Mouse (Mus musculus): ENCODE results near the gene Rnf220.

DNA sequence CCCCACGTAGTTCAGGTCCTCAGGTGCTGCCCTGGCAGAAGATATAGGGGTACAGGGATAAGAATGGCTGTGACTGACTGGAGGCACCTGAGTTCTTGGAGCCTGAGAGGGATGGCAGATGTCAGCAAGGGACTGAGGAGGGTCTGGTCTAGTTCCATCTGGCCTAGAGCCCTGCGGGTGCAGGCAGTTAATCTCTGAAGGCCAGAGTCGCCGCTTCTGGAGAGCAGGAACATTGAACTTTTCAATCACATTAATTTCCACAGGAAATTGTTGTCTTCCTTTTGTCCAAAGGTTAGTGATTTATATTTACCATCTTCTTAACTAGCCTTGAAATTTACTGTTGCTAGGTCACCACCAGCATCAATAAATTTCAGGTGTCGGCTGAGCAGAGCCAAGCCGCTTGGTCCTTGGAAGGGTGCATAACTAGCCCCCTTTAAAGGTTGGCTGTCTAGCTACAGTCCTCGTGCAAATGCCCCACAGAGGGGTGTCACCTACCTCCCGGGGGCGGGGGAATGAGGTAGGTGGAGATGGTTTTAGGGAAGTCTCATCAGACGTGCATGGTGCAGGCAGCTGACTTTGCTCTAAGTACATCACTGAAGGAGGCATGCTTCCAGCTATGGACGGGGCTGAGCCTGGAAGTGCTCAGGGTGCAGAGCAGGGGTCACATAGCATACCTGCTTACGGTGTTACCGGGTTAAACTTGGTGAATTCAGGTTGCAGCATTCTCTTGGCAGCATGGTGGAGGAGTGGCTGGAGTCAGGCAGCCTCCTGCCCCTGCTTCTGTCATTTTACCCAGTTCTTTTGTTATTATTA, 234.5 kb downstream of the Rnf220 start:
- TF ChIP-seq CTCF (IDR thresholded peaks at IDR 0.05; ENCODE audit: extremely low read depth, insufficient read depth, low read length) (no peak), POLR2A (IDR thresholded peaks at IDR 0.05; ENCODE audit: extremely low read depth, insufficient read depth, low read length) (no peak)

All from cortical plate, adult 2 months (tissue).